Mouse (Mus musculus) limb, embryonic 13.5 days (tissue): ENCODE measurements around the gene 2310046K23Rik. TPM values are rescaled to one million over a fixed set of nuclear protein-coding genes. Genes with fewer than 3 reads are reported as not detected.
"Not testable (repeated sequence)": the region's sequence is repeated elsewhere in the genome, so short reads cannot be mapped to it uniquely, and the experiment has no call there.

ENCODE experiments used
- ATAC-seq: fragments of 200-750 bp; cut with Nextera tagmentation; 2 replicates; pipeline ENCODE4 v1.8.0; 2017; ENCODE audit warnings: low read depth, moderate number of reproducible peaks, moderate TSS enrichment; ENCODE audit not compliant: low FRiP score
- H3K27ac ChIP-seq: fragments of 300-500 bp; sonication (generic); 2 replicates; pipeline ENCODE4 v1.5.1; 2015; ENCODE audit warnings: inconsistent platforms, mild to moderate bottlenecking, moderate library complexity
- H3K27me3 ChIP-seq: fragments of 300-500 bp; sonication (generic); 2 replicates; pipeline ENCODE4 v1.6.1; 2015; ENCODE audit warnings: mild to moderate bottlenecking, inconsistent platforms
- H3K36me3 ChIP-seq: fragments of 300-500 bp; sonication (generic); 2 replicates; pipeline ENCODE4 v1.6.1; 2015; ENCODE audit warnings: inconsistent platforms, mild to moderate bottlenecking, moderate library complexity
- H3K4me1 ChIP-seq: fragments of 300-500 bp; sonication (generic); 2 replicates; pipeline ENCODE4 v1.6.1; 2015; ENCODE audit warnings: inconsistent platforms
- H3K4me2 ChIP-seq: fragments of 300-500 bp; sonication (generic); replicated peaks from 2 replicates; pipeline ENCODE4 v1.6.1; 2015; ENCODE audit warnings: inconsistent platforms, mild to moderate bottlenecking, moderate library complexity
- H3K4me3 ChIP-seq: fragments of 300-500 bp; sonication (generic); 2 replicates; pipeline ENCODE4 v1.5.1; 2015; ENCODE audit warnings: moderate library complexity, mild to moderate bottlenecking, inconsistent platforms
- H3K9ac ChIP-seq: fragments of 300-500 bp; sonication (generic); 2 replicates; pipeline ENCODE4 v1.6.1; 2015; ENCODE audit warnings: mild to moderate bottlenecking, inconsistent platforms
- H3K9me3 ChIP-seq: fragments of 300-500 bp; sonication (generic); 2 replicates; pipeline ENCODE4 v1.6.1; 2016; ENCODE audit warnings: inconsistent platforms
- whole genome bisulfite sequencing: fragments of 180-500 bp; shearing (Covaris S2); methylation state at CpG from one replicate; pipeline ENCODE4 v1.1.7; 2015; 5-methylcytosine and 5-hydroxymethylcytosine counted together
- polyA plus RNA-seq: library from polyadenylated mRNA; unstranded; fragments of >200 nt; fragmentation: Nextera tagmentation; extraction: Ambion mirVana; gene quantifications from 2 replicates; pipeline ENCODE4 v1.2.1, GENCODE M21; 2015

2310046K23Rik gene
- polyA plus RNA-seq, 1 experiment from 2014 or later = not detected

- H3K4me1 ChIP-seq = no peaks in the 10 kb centered on the region
- no peak within 1 kb of the TSS for H3K4me3 ChIP-seq
- WGBS = 79% methylated on average over 1 of the region's 1 CpGs
- no peak within 1 kb of the TSS for H3K27ac ChIP-seq
- H3K27me3 ChIP-seq = no peaks in the 10 kb centered on the region
- no peak for ATAC-seq
- H3K4me2 ChIP-seq = no peak within 1 kb of the TSS
- no peak within 1 kb of the TSS for H3K9ac ChIP-seq
- H3K36me3 ChIP-seq = no peaks in the 10 kb centered on the region
- H3K9me3 ChIP-seq = no peaks in the 10 kb centered on the region
Measured at GRCm38 (mm10) chr3:92500393-92500792, 33.9 kb downstream of the 2310046K23Rik start, which contains the start of gene Sprr4. Gene Sprr4, minus strand, starts transcription at chr3:92500493.

- H3K27me3 ChIP-seq, H3K9me3 ChIP-seq, H3K36me3 ChIP-seq, ATAC-seq, H3K4me1 ChIP-seq, H3K9ac ChIP-seq, H3K27ac ChIP-seq, H3K4me2 ChIP-seq, H3K4me3 ChIP-seq: not testable (repeated sequence)
Measured at GRCm38 (mm10) chr3:92490262-92490661, 44.0 kb downstream of the 2310046K23Rik start.

- no peak overlapping the region for H3K9ac ChIP-seq
- H3K27me3 ChIP-seq = no peaks in the 10 kb centered on the region
- no peak for ATAC-seq
- no peak overlapping the region for H3K27ac ChIP-seq
- 22% methylated on average over 1 of the region's 1 CpGs for WGBS
- no peak overlapping the region for H3K4me3 ChIP-seq
- no peaks in the 10 kb centered on the region for H3K4me1 ChIP-seq
- no peaks in the 10 kb centered on the region for H3K36me3 ChIP-seq
- H3K9me3 ChIP-seq = no peaks in the 10 kb centered on the region
- H3K4me2 ChIP-seq = no peak overlapping the region
Measured at GRCm38 (mm10) chr3:92486307-92486706, 48.0 kb downstream of the 2310046K23Rik start.

- Histone ChIP-seq H3K9ac (no peak within 1 kb of the TSS), H3K4me1 (no peaks in the 10 kb centered on the region), H3K4me2 (no peak within 1 kb of the TSS), H3K36me3 (no peaks in the 10 kb centered on the region), H3K9me3 (no peaks in the 10 kb centered on the region), H3K4me3 (no peak within 1 kb of the TSS), H3K27me3 (no peaks in the 10 kb centered on the region), H3K27ac (no peak within 1 kb of the TSS)
- ATAC-seq = no peak
Measured at GRCm38 (mm10) chr3:92485863-92486262, 48.4 kb downstream of the 2310046K23Rik start, which contains the start of gene Sprr1a. Gene Sprr1a, minus strand, starts transcription at chr3:92485895.

Other genes starting within 250 kb of the 2310046K23Rik start
- 0.34 TPM in 1 of 2 replicates, not detected in the other for gene Sprr2a3, start 249.1 kb downstream of the 2310046K23Rik start, polyA plus RNA-seq
- not detected in 2 replicates for gene Sprr2b, start 217.9 kb downstream of the 2310046K23Rik start, polyA plus RNA-seq
- not detected in 2 replicates for gene Sprr2d, start 195.4 kb downstream of the 2310046K23Rik start, polyA plus RNA-seq
- gene Sprr2e, start 182.4 kb downstream of the 2310046K23Rik start, polyA plus RNA-seq = not detected in 2 replicates
- not detected in 2 replicates for gene Sprr2f, start 169.3 kb downstream of the 2310046K23Rik start, polyA plus RNA-seq
- gene Sprr2h, start 148.8 kb downstream of the 2310046K23Rik start, polyA plus RNA-seq = not detected in 2 replicates
- not detected in 2 replicates for gene Sprr2i, start 126.5 kb downstream of the 2310046K23Rik start, polyA plus RNA-seq
- not detected in 2 replicates for gene Sprr2j-ps, start 116.4 kb downstream of the 2310046K23Rik start, polyA plus RNA-seq
- gene Gm9774, start 105.1 kb downstream of the 2310046K23Rik start, polyA plus RNA-seq = 8.9 and 9.6 TPM in 2 replicates
- not detected in 2 replicates for gene Sprr2k, start 101.9 kb downstream of the 2310046K23Rik start, polyA plus RNA-seq
- 0.24 TPM in 1 of 2 replicates, not detected in the other for gene Sprr1b, start 95.7 kb downstream of the 2310046K23Rik start, polyA plus RNA-seq
- gene Sprr3, start 75.8 kb downstream of the 2310046K23Rik start, polyA plus RNA-seq = not detected in 2 replicates
- gene Sprr1a, start 48.6 kb downstream of the 2310046K23Rik start, polyA plus RNA-seq = 0.49 and 0.67 TPM in 2 replicates
- gene Sprr4, start 34.0 kb downstream of the 2310046K23Rik start, polyA plus RNA-seq = not detected in 2 replicates
- not detected in 2 replicates for gene Ivl, start 39.2 kb upstream of the 2310046K23Rik start, polyA plus RNA-seq
- not detected in 2 replicates for gene Smcp, start 54.5 kb upstream of the 2310046K23Rik start, polyA plus RNA-seq
- not detected in 2 replicates for gene 2210017I01Rik, start 73.0 kb upstream of the 2310046K23Rik start, polyA plus RNA-seq
- not detected in 2 replicates for gene Lce6a, start 87.1 kb upstream of the 2310046K23Rik start, polyA plus RNA-seq
- gene Lce1a1, start 113.8 kb upstream of the 2310046K23Rik start, polyA plus RNA-seq = not detected in 2 replicates
- gene Lce1b, start 122.4 kb upstream of the 2310046K23Rik start, polyA plus RNA-seq = not detected in 2 replicates
- gene Lce1a2, start 135.8 kb upstream of the 2310046K23Rik start, polyA plus RNA-seq = not detected in 2 replicates
- gene Lce1c, start 144.7 kb upstream of the 2310046K23Rik start, polyA plus RNA-seq = not detected in 2 replicates
- not detected in 2 replicates for gene Lce1d, start 152.7 kb upstream of the 2310046K23Rik start, polyA plus RNA-seq
- gene Lce1e, start 174.6 kb upstream of the 2310046K23Rik start, polyA plus RNA-seq = not detected in 2 replicates
- gene Lce1f, start 185.8 kb upstream of the 2310046K23Rik start, polyA plus RNA-seq = not detected in 2 replicates
- not detected in 2 replicates for gene Gm38119, start 204.6 kb upstream of the 2310046K23Rik start, polyA plus RNA-seq
- not detected in 2 replicates for gene Lce1g, start 217.8 kb upstream of the 2310046K23Rik start, polyA plus RNA-seq
- gene Lce1h, start 230.6 kb upstream of the 2310046K23Rik start, polyA plus RNA-seq = not detected in 2 replicates
- gene Lce1i, start 244.4 kb upstream of the 2310046K23Rik start, polyA plus RNA-seq = not detected in 2 replicates